Mouse (Mus musculus) cerebellum, postnatal 10 days (tissue): Measurements from ENCODE around the gene Birc5.
"Not testable (repeated sequence)": the region's sequence is repeated elsewhere in the genome, so short reads cannot be mapped to it uniquely, and the experiment has no call there.

Experiments used
- DNase-seq, 2 experiments: peaks; one replicate each; pipeline ENCODE4 v3.0.0; 2021; ENCODE audit warnings: mixed read lengths in 2 of 2

The Birc5 gene

DNA sequence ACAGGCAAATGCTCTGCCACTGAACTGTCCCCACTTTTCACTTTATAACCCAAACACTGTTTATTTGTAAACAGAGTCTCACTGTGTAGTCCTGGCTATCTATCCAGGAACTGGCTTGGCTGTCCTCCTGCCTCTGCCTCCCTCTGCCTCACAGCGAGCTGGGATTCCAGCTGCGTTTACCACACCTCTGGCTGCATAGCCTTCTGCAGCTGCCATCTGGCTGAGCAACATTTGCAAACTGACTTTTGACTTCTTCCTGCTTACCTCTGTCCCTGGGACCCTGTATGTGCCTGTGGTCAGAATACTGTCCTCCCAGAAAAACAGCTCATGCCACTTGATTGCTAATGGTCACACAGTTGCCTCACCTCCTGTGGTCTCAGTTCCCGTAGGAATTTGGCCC is 21.7 kb upstream of the Birc5 start:
- DNase-seq: no peak

DNA sequence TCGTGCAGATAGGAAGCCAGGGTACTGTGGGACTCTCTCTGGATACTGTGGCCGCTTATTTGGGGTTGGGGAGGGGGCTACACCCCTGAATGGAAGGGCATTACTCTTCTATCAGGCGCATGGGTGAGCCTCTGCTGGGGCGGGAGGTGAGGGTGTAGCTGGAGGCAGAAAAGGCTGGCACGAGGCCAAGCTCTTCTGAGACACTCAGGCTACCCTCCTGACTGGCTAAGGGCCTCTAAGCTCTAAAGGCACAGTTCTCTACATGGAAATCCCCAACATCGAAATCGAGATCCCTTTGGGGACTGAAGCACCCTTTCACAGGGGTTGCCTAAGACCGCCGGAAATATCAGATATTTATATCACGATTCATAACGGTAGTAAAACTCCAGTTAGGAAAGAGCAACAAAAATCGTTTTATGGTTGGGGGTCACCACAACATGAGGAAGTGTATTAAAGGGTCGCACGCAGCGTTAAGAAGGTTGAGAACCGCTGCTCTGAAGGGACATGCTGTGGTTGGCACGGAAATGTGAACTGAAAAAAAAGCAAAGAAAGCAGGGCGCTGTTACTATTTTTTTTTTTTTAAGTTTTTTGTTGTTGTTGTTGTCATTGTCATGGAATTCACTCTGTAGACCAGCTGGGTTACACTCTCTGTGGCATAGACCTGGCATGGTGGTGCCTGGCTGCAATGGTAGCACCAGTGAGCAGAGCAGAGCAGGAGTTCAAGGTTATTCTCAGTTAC is 20.7 kb upstream of the Birc5 start:
- peak; percentile 51 to 58 for DNase-seq

DNA sequence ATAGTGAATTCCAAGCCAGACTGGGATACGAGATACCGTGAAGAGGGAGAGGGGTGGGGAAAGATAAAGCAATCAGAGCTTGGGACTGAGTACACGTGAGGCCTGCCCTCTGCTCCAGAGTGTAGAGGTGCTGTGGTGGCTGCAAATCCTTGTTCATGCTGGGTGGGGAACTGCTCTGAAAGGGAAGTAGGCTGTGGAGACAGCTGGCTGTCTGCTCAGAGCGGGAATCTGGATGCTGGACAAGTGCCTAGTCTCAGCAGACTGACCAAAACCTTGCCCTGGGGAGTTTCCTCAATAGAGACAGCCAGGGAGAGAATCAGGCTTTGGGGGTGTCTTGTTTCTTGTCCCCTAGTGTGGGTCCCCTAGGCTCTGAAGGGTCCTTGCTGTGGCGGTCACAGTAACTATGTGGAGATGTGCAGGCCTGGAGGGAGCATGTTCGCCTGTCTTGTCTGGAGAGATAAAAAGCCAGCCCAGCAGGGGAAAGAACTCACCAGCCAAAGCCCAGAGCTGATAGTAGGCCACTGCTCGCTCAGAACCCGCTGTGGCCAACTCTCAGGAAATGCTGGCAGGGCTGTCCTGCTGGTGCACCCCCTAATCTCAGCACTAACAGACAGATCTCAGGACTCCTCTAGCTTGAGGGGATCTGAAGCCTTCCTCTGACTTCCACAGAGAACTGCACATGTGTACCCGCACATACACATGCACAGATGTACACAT is 20.0 kb upstream of the Birc5 start:
- DNase-seq: peak; percentile 64 to 71

DNA sequence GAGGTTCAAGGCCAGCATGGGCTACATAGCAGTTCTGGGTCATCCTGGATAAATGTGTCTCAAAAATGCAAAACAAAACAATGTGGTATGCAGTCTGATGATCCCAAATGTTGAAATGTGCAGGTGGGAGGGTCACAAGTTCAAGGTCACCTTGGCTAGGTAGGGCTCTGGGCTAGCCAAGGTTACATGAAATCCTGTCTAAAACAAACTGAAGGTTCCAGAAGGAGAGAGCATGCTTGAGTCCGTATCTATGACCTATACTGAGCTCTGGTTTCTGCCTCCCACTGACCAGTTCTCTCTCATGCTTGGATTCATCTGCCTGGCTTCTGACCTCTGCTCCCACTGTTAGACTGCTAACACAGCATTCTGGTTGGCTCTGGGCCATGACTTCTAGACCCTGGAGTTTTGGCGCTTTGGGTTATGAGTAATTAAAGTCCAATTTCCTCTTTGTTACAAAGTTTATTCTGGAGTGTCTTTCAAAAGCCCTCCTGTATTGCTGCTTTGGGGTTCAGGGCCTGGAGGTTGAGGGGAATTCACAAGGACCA is 19.3 kb upstream of the Birc5 start:
- no peak for DNase-seq

DNA sequence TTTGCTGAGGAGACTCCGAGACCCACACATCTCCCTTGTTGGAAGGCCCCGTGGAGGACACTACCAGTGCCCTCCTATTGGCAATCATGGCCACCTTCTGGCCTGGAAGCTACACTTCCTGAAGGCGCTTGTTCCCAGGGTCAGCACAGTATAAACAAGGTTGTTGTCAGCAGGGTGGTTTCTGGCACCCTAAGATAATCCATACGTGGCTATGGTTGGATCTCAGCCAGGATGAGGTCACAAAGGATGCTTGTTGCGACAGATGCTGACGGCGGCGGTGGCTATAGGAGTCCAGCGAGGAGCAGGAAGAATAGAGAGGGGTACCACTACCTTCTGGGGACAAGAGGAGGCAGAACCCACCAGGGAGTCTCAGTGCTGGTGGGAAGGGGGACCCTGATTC is 18.6 kb upstream of the Birc5 start:
- DNase-seq: no peak

DNA sequence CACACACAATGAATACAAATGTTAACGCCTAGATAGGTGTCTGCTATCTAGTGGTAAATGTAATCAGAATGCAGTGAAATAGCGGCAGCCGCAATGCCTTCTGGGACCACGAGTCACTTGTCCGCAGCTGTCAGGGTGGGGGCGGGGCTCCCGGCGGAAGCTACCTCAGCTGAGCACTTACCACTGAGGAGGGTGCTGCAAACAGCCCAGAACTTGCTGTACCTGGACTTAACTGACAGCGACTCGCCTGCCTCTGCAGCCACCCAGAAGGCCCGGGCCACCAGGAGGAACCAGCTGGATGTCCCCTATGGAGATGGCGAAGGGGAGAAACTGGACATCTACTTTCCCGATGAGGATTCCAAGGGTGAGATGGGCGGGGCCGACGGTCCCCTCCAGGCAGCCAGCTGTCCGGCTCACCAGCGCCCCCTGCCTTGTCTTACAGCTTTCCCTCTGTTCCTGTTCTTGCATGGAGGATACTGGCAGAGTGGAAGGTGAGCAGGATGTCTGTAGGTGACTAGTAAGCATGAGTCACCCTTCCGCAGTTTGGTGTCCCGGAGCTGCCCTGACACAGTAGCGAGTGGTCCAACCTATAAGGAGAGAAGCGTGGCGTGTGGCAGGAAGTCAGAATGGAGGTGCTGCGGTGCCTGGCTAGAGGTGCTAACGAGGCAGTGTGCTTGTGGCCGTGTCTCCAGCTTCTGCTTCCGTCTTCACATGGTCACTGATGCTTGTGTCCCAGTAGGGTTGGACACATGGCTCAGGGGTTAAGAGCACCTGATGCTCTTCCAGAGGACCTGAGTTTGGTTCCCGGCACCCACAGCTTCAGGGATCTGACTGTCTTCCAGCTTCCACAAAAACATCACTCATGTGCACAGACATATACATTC is 16.7 kb upstream of the Birc5 start:
- peak; percentile 69 to 76 for DNase-seq

DNA sequence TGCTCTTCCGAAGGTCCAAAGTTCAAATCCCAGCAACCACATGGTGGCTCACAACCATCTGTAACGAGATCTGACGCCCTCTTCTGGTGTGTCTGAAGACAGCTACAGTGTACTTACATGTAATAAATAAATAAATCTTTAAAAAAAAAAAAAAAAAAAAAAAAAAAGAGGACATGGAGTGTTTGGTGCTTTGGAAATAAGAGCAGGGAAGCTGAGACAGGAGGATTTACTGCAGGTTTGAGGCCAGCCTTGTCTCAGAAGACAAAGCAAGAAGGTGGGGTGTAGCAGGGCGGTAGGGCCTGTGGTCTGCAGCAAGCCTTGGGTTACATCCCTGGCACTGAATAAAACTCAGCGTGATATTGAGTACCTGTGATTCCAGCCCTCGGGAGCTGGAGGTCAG is 15.5 kb upstream of the Birc5 start:
- DNase-seq: not testable (repeated sequence)

DNA sequence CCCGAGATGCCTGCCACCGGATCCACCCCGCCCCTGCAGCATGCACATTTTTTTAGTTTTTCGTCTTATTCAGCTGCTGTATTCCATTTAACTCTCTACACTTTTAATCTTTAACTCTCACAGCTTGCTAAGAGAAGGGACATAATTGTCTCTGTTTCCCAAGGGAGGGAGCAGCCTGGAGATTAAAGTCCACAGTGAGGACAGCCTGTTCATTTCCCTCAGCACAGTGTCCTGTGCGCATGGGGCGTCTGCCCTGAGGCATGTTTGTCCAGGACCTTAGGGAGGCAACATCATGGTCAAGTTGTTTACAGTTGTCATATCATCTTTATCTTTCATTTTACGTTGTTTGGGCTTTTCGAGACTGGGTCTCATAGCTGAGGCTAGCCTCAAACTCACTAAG is 15.0 kb upstream of the Birc5 start:
- DNase-seq: no peak

DNA sequence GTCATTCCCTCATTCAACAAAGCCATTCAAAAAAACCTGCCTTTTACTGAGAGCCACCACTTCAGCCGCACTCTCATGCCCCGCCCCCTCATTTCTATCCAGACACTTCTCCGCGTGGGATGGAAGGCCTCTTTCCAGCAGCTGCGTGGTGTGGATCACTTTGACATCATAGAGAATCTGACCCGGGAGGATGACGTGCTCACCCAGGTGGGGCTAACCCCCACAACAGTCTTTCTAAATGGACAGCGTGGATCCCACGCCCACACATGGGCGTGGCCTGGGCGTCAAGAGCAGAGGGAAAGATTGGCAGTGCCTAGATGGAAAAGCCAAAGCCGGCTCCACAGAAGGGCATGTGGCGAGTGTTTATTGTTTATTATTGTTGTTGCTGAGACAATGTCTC is 12.7 kb upstream of the Birc5 start:
- peak in 1 of 2 experiments; percentile 51 for DNase-seq

DNA sequence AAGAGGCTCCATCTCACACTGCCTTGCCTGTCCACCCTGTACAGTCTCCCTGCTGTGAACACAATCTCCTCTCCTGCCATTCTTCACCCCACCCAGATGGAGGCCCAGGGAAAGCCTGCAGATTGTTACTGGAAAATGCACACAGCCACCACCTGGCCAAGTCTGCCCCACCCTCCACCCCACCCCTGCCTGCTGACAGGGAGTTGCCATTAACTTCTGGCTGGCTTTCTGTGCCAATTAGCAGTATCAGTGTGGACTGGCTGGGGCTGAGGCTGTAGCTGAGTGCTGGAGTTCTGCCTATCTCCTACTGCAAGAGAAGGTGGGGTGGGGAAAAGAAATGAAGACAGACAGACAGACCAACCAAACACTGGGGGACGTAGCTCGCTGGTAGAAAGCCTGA is 10.5 kb upstream of the Birc5 start:
- peak; percentile 21 to 39 for DNase-seq

DNA sequence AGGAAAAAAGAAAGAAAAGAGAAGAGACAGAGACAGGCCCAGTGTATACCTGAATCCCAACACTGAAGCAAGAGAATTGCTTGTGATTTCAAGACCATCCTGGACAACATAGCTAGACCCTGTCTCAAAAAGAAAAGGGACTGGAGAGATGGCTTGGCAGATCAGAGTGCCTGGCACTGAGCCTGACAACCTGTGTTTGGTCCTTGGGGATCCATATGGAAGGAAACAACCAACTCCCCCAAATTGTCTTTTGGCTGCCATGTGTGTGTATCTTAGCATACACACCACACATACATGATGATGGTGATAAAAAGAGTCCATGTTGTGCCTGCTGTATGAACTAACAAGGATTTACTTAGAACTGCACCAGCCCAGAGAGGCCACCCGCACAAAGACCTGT is 10.0 kb upstream of the Birc5 start:
- DNase-seq: peak in 1 of 2 experiments; percentile 51

DNA sequence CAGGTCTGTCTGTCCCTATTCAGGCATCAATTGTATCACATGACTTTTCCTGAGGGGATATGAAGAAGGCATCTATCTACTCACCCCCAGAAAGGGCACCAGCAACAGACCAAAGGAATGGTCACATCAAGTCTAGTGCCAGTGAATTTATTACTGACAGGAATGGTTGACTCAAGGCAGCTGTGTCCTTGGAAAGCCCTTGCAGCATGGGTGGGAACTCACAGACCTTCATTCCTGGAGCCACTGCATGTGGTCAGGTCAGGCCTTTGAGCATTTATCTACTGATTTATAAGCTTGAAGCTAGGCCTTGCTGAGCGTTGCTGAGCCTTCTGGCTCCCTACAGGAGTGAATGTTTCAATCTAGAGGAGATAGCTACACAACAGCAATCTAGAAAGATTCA is 8.1 kb upstream of the Birc5 start:
- no peak for DNase-seq

DNA sequence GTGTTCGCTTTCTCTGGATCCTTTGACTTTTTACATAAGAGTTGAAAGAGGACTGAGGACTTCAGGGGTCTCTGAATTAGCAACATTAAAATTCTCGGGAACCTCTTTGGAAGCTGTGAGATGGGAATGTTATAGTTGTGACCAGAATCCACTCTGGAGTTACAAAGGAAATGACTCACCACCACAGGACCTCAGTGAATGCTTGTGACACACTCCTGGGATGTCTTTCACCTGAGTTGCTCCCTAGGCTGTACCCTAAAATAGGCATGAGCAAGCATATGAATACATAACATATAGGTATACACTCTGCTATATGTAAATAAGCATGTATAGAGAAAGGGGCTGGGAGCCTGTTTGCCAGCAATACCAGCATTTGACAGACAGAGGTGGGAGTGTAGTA is 5.6 kb upstream of the Birc5 start:
- no peak for DNase-seq

DNA sequence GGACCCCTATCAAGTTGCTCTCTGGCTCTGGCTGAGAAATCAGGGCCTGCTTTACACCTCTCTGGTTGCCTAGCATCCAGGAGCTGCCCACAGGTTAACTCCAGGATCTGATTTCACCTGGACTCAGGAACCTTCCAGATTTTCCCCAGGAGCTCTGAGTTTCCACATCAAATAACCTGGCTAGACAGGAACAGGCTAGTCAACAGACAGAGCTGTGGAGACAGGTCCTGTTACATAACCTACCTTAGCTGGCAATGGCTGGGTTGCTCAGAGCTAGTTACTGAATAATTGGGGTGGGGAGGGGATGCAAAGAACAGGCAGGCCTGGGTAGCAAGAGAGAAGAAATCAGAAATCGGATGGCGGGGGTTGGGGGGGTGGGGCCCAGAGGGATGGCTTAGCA is 4.1 kb upstream of the Birc5 start:
- no peak for DNase-seq

DNA sequence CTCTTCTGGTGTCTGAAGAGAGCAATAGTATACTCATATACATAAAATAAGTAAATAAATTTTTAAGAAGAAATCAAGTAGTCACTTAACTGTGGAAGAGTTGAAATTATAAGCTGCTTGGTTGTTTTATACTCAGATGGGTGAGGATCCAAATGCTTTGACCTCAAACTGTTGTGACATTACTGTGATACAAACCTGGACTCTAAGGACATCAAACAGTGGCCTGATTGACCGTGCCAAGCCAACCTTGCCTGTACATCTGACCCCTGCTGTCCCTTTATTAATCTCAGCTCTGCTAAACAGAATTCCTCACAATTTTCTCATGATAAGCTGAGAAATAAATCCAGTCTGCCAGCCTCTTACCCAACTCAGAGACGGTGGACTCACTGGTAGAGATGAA is 3.4 kb upstream of the Birc5 start:
- no peak for DNase-seq

DNA sequence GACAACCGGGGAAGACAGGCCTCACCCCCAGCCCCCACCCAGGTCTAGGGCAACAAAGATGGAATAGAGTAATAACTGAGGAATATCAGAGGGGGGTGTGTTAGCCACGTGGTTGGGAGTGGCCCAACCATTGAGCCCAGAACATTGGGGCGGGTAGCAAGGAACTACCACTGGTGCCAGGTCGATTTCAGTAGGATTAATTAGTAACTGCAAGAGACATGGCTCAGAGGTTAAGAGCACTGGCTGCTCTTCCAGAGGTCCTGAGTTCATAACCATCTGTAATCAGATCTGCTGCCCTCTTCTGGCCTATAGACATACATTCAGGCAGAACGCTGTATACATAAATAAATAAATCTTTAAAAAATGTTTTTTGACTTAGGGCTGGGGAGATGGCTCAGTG is 2.4 kb upstream of the Birc5 start:
- no peak for DNase-seq

DNA sequence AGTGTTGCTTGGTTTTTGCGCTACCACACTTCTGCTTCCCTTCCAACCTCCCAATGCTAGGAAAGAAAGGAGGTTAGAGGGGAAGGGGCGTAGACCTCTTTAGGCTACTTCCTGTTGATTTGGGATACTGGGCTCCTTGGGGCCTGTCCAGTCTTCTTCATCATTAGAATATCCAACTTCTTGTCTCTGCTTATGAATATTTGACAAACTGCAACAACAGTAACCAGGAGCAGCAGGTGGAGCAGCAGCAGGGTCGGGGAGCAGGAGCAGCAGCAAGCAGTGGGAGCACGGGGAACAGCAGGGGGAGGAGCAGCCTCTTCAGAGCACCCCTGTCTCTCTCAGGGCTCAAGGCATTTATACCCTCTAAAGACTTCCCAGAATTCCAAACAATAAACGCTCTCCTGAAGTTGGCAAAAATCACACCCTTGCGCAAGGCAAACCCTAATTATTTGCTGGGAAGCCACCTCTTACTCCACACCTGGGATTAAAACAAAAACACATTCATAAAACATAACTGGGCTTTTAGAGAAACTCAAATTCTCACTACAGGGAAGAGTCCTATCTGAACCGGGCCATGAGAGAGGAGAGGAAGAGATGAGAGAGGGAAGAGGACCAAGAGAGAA is 1.3 kb upstream of the Birc5 start:
- DNase-seq: no peak

DNA sequence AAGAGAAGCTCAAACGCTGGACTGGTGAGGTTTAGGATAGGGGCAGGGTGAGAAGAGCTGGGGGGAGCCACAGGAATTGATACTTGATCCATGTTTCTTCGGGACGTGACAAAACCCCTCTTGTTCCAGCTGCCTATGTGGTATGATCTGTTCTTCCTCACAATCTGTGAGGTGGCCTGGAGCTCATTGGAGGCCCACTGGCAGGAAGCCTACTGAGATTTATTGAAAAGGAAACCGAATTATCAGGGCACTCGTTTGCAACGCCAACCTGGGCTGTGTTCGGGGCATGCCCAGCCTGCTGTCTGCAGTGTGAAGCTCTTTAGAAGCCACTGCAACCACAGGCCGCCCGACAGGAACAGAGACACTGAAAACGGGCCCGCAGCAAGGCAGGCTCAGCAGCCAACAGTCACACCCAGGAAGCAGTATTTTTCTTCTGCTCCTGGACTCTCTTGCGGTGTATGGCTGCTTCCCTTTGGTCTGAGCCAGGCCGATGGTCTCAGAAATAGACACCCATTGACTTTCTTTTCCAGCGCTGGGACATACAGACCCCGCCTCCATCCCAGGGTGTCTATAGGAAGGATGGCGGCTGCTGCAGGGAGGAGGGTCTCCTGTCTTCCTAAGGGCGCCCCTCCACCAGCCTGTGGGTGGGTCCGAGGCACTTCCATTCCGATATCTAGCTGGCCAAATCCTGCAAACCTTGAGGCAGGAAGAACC is 623 bp upstream of the Birc5 start:
- DNase-seq: no peak

DNA sequence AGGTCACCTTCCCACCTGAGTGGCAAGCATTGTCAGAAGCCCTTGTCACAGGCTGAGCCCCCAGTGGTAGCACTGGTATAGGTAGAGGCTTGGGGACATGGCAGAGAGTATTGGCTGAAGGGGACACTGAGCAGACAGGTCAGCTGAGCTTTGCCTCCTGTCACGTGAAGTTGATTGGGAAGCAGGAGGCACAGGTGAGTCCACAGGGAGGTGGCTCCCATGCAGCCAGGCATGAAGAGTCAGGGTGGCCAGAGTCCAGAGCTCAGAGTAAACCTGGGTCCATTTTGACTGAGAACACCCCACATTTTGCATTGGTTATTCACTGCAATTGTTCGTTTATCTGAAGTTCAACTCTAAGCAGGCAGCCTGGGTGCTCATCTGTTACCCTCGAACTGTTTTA is 3.8 kb downstream of the Birc5 start:
- DNase-seq: no peak

DNA sequence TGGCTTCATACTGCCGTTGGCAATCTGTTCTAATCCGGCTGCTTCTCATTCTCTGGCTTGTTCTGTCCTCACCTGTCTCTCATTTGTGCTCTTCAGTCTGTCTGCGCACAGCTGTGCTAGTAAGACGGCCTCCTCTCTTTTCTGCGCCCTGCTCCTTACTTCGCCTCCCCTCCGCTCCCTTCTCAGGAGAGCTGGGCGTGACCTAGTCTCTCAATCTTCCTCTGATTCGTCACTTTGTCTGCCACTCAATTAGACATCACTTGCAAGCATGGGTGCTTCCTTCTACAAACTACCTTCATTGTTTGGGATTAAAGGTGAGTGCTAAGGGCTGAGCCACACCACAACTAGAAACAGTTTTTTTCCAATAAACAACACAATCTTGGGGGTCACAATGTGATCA is 5.2 kb downstream of the Birc5 start:
- DNase-seq: no peak

DNA sequence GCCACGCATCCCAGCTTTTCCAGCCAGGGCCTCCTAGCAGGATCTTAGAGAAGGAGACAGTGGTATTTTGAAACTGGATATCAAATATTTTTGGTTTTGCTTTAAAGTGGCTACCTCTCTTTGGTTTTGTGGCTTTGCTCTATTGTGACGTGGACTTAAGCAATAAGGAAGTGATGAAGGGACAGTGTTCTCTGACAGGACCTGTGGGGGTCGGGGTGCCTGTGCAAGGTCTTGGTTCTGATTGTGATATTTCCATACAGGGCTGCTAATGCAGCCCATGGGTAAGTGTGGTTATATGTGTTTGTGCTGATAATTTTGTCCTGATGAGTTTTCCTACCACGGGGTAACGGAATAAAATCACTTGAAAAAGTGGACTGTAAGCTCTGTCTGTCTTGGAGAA is 6.3 kb downstream of the Birc5 start:
- no peak for DNase-seq

DNA sequence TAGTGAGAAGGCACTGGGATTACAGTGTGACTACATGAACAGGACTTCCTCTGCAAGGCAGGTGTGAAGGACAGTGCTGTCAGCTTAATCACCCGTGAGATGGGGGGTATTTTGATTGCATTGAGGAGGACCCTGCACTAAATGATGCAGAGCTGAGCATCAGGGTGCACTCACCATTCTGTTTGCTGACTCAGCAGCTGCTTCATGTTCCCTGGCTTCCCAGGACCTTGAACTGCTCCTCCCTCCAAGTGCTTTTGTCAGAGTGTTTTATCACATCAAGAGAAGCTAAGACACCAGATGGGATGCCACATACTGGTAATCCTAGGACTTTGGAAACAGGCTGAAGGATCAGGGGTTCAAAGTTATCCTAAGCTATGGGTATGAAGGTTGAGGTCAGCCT is 6.9 kb downstream of the Birc5 start:
- no peak for DNase-seq
